Mouse (Mus musculus): Measurements from ENCODE around the gene Pom121. TPM values are rescaled to one million over a fixed set of nuclear protein-coding genes. Genes with fewer than 3 reads are reported as not detected.

Pom121 gene
- polyA plus RNA-seq, 1 experiment = 12.6 TPM

GRCm38 (mm10) chr5:135353564-135353963, 40.8 kb downstream of the Pom121 start:
- Histone ChIP-seq H3K4me3 (ENCODE audit: insufficient read depth, low read depth, low read length) (no peak overlapping the region), H3K4me1 (ENCODE audit: control insufficient read depth, insufficient read depth, low read length) (no peaks in the 10 kb centered on the region), H3K27me3 (replicated peaks; ENCODE audit: control insufficient read depth, insufficient read depth, low read length) (peaks cover 1% of the 10 kb centered on the region; the same call in 1 of the 2 replicates), H3K27ac (ENCODE audit: insufficient read depth, low read depth, low read length) (no peak overlapping the region), H3K36me3 (ENCODE audit: control insufficient read depth, insufficient read depth, low read length) (no peaks in the 10 kb centered on the region)
- TF ChIP-seq POLR2A (IDR thresholded peaks at IDR 0.05; ENCODE audit: low read depth, low read length) = no peak
- peak; percentile 37 for TF ChIP-seq CTCF (conservative IDR thresholded peaks at IDR 0.05; ENCODE audit: insufficient read depth, insufficient read length, low read depth, low read length)
- no peak for DNase-seq
- WGBS = 20% methylated on average over 20 of the region's 20 CpGs

GRCm38 (mm10) chr5:135352995-135353394, 41.4 kb downstream of the Pom121 start, which contains the start of gene Trim50:
TSS of gene Trim50 (plus strand) at chr5:135353295.
- H3K4me3 ChIP-seq (ENCODE audit: insufficient read depth, low read depth, low read length) = no peak within 1 kb of the TSS
- TF ChIP-seq CTCF (conservative IDR thresholded peaks at IDR 0.05; ENCODE audit: insufficient read depth, insufficient read length, low read depth, low read length) (no peak), POLR2A (IDR thresholded peaks at IDR 0.05; ENCODE audit: low read depth, low read length) (no peak)
- H3K27me3 ChIP-seq (replicated peaks; ENCODE audit: control insufficient read depth, insufficient read depth, low read length) = peaks cover 1% of the 10 kb centered on the region; the same call in 1 of the 2 replicates
- DNase-seq = no peak
- H3K36me3 ChIP-seq (ENCODE audit: control insufficient read depth, insufficient read depth, low read length) = no peaks in the 10 kb centered on the region
- 54% methylated on average over 9 of the region's 9 CpGs for WGBS
- H3K4me1 ChIP-seq (ENCODE audit: control insufficient read depth, insufficient read depth, low read length) = no peaks in the 10 kb centered on the region
- H3K27ac ChIP-seq (ENCODE audit: insufficient read depth, low read depth, low read length) = no peak within 1 kb of the TSS

GRCm38 (mm10) chr5:135351606-135352005, 42.7 kb downstream of the Pom121 start:
- no peak overlapping the region for H3K4me3 ChIP-seq (ENCODE audit: insufficient read depth, low read depth, low read length)
- no peak for DNase-seq
- TF ChIP-seq CTCF (conservative IDR thresholded peaks at IDR 0.05; ENCODE audit: insufficient read depth, insufficient read length, low read depth, low read length) = no peak
- no peak for TF ChIP-seq POLR2A (IDR thresholded peaks at IDR 0.05; ENCODE audit: low read depth, low read length)
- WGBS = 72% methylated on average over 13 of the region's 13 CpGs
- H3K36me3 ChIP-seq (ENCODE audit: control insufficient read depth, insufficient read depth, low read length) = no peaks in the 10 kb centered on the region
- no peaks in the 10 kb centered on the region for H3K4me1 ChIP-seq (ENCODE audit: control insufficient read depth, insufficient read depth, low read length)
- H3K27ac ChIP-seq (ENCODE audit: insufficient read depth, low read depth, low read length) = no peak overlapping the region
- H3K27me3 ChIP-seq (replicated peaks; ENCODE audit: control insufficient read depth, insufficient read depth, low read length) = no peaks in the 10 kb centered on the region

DNA sequence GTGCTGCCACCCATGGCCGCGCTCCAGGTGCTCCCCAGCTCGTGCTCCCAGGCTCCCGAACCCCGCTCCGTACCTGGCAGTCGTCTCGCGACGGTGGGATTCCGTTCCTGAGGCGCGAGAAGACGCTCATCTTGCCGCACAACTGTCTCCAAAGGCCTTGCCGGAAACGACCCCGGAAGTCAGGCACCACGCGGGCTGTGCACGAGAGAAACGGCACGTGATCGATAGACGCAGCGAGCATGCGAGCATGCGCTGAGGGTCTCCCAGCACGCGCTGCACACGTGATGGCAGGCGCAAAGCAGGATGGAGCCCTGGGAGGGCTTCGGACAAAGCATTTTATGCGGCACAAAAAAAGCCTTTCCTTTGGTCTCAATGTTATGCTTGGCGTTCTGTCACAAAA, 44.5 kb downstream of the Pom121 start, which contains the start of gene Fkbp6:
TSS of gene Fkbp6 (minus strand) at position 183 of the 400 bp plus-strand sequence.
- Histone ChIP-seq H3K4me3 (ENCODE audit: insufficient read depth, low read depth, low read length) (no peak within 1 kb of the TSS), H3K27me3 (replicated peaks; ENCODE audit: control insufficient read depth, insufficient read depth, low read length) (no peaks in the 10 kb centered on the region), H3K27ac (ENCODE audit: insufficient read depth, low read depth, low read length) (no peak within 1 kb of the TSS), H3K4me1 (ENCODE audit: control insufficient read depth, insufficient read depth, low read length) (no peaks in the 10 kb centered on the region), H3K36me3 (ENCODE audit: control insufficient read depth, insufficient read depth, low read length) (no peaks in the 10 kb centered on the region)
- no peak for DNase-seq
- WGBS = 92% methylated on average over 35 of the region's 35 CpGs
- no peak for TF ChIP-seq POLR2A (IDR thresholded peaks at IDR 0.05; ENCODE audit: low read depth, low read length)
- no peak for TF ChIP-seq CTCF (conservative IDR thresholded peaks at IDR 0.05; ENCODE audit: insufficient read depth, insufficient read length, low read depth, low read length)

DNA sequence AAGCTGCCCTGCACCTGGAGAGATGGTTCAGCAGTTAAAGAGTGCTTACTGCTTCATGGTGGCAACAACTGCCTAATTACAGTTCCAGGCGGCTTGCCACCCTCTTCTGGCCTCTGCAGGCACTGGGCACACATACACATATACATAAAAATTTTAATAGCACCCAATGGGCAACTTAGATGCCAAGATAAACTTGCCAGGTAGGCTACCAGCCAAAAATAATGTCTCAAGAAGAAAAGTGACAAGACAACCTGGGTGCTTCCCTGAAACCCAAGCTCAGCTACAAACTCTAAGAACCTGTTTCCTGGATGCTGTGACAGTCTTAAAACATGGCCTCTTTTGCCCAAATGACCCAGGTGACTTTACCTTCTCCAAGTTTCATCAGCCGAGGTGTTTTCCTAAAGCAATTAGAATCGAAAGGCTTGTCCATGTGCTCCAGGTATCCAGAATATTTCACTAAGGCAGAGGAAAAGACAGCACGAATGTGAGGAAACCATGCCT, 46.8 kb downstream of the Pom121 start:
- 53% methylated on average over 4 of the region's 4 CpGs for WGBS
- Histone ChIP-seq H3K4me3 (ENCODE audit: insufficient read depth, low read depth, low read length) (no peak overlapping the region), H3K27ac (ENCODE audit: insufficient read depth, low read depth, low read length) (no peak overlapping the region), H3K4me1 (ENCODE audit: control insufficient read depth, insufficient read depth, low read length) (no peaks in the 10 kb centered on the region), H3K36me3 (ENCODE audit: control insufficient read depth, insufficient read depth, low read length) (no peaks in the 10 kb centered on the region), H3K27me3 (replicated peaks; ENCODE audit: control insufficient read depth, insufficient read depth, low read length) (no peaks in the 10 kb centered on the region)
- TF ChIP-seq CTCF (conservative IDR thresholded peaks at IDR 0.05; ENCODE audit: insufficient read depth, insufficient read length, low read depth, low read length) (no peak), POLR2A (IDR thresholded peaks at IDR 0.05; ENCODE audit: low read depth, low read length) (no peak)
- no peak for DNase-seq

DNA sequence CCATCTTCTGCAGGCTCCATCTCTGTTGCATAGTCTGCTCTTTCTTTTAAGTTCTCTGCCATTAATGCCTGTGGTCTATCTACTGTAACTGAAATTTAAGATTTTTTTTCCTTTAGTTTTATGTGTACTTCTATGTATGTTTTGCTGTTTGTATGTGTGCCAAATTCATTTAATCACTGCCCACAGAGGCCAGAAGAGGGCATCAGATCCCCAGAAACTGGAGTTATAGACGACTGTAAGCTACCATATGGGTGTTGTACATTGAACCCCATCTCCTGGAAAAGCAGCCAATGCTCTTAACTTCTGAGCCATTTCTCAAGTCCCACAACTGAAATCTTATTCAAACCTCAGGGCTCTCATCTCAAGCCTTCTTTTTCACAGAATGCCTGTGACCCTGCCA, 47.9 kb downstream of the Pom121 start:
- H3K4me1 ChIP-seq (ENCODE audit: control insufficient read depth, insufficient read depth, low read length) = no peaks in the 10 kb centered on the region
- TF ChIP-seq POLR2A (IDR thresholded peaks at IDR 0.05; ENCODE audit: low read depth, low read length) (no peak), CTCF (conservative IDR thresholded peaks at IDR 0.05; ENCODE audit: insufficient read depth, insufficient read length, low read depth, low read length) (no peak; the same call in 1 of the 2 replicates)
- 5% methylated on average over 1 of the region's 1 CpGs for WGBS
- no peak overlapping the region for H3K4me3 ChIP-seq (ENCODE audit: insufficient read depth, low read depth, low read length)
- H3K27ac ChIP-seq (ENCODE audit: insufficient read depth, low read depth, low read length) = no peak overlapping the region
- DNase-seq = no peak
- no peaks in the 10 kb centered on the region for H3K36me3 ChIP-seq (ENCODE audit: control insufficient read depth, insufficient read depth, low read length)
- H3K27me3 ChIP-seq (replicated peaks; ENCODE audit: control insufficient read depth, insufficient read depth, low read length) = no peaks in the 10 kb centered on the region

DNA sequence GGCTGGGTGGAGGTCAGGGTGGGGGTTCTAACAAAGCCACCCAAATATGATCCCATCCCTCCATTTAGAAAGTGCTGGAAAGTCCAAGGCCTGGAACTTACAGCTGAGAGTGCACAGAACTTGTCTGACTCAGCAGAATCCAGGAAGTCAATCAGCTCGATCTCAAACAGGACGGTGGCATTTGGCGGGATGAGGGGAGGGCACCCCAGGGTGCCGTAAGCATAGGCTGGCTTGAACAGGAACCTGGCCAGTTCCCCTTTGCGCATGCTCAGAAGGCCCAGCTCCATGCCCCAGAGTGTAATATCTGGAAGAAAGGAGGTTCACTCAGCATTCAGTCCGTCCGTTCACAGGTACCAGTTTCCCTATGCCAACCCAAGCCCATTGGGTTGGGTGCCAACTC, 48.4 kb downstream of the Pom121 start:
- DNase-seq = peak; percentile 23
- Histone ChIP-seq H3K36me3 (ENCODE audit: control insufficient read depth, insufficient read depth, low read length) (no peaks in the 10 kb centered on the region), H3K27ac (ENCODE audit: insufficient read depth, low read depth, low read length) (no peak overlapping the region), H3K4me1 (ENCODE audit: control insufficient read depth, insufficient read depth, low read length) (no peaks in the 10 kb centered on the region), H3K27me3 (replicated peaks; ENCODE audit: control insufficient read depth, insufficient read depth, low read length) (no peaks in the 10 kb centered on the region), H3K4me3 (ENCODE audit: insufficient read depth, low read depth, low read length) (no peak overlapping the region)
- TF ChIP-seq POLR2A (IDR thresholded peaks at IDR 0.05; ENCODE audit: low read depth, low read length) = no peak
- no peak for TF ChIP-seq CTCF (conservative IDR thresholded peaks at IDR 0.05; ENCODE audit: insufficient read depth, insufficient read length, low read depth, low read length)
- 67% methylated on average over 7 of the region's 7 CpGs for WGBS

All from kidney, adult 2 months (tissue).